Mouse (Mus musculus) heart, postnatal 0 days (tissue): ENCODE measurements around the gene Gm4788. TPM values are rescaled to one million over a fixed set of nuclear protein-coding genes. Genes with fewer than 3 reads are reported as not detected.
"Not testable (repeated sequence)": the region's sequence is repeated elsewhere in the genome, so short reads cannot be mapped to it uniquely, and the experiment has no call there.

Source experiments
- ATAC-seq: fragments of 200-750 bp; cut with Nextera tagmentation; 2 replicates; pipeline ENCODE4 v1.8.0; 2017; ENCODE audit warnings: low read depth, moderate number of reproducible peaks, moderate library complexity; ENCODE audit not compliant: insufficient read depth
- DNase-seq: peaks from one replicate; pipeline ENCODE4 v3.0.0-alpha.2; 2016; ENCODE audit warnings: low spot score
- H3K27ac ChIP-seq: fragments of 300-500 bp; sonication (generic); 2 replicates; pipeline ENCODE4 v1.5.1; 2014; ENCODE audit warnings: low read depth, mild to moderate bottlenecking
- H3K27me3 ChIP-seq: fragments of 300-500 bp; sonication (generic); 2 replicates; pipeline ENCODE4 v1.6.1; 2014; ENCODE audit warnings: low read length, mixed read lengths; ENCODE audit not compliant: control insufficient read depth, insufficient read depth
- H3K36me3 ChIP-seq: fragments of 300-500 bp; sonication (generic); replicated peaks from 2 replicates; pipeline ENCODE4 v1.6.1; 2014; ENCODE audit warnings: low read length, mixed read lengths; ENCODE audit not compliant: control insufficient read depth, insufficient read depth
- H3K4me1 ChIP-seq: fragments of 300-500 bp; sonication (generic); 2 replicates; pipeline ENCODE4 v1.6.1; 2014; ENCODE audit warnings: antibody characterized with exemption; ENCODE audit not compliant: control insufficient read depth, insufficient read depth
- H3K4me2 ChIP-seq: fragments of 300-500 bp; sonication (generic); 2 replicates; pipeline ENCODE4 v1.6.1; 2014; ENCODE audit warnings: low read depth, mild to moderate bottlenecking, low read length, moderate library complexity
- H3K4me3 ChIP-seq: fragments of 300-500 bp; sonication (generic); 2 replicates; pipeline ENCODE4 v1.5.1; 2014; ENCODE audit warnings: low read depth, low read length
- H3K9ac ChIP-seq: fragments of 300-500 bp; sonication (generic); replicated peaks from 2 replicates; pipeline ENCODE4 v1.6.1; 2014; ENCODE audit warnings: low read depth, low read length, mixed read lengths
- H3K9me3 ChIP-seq: fragments of 300-500 bp; sonication (generic); replicated peaks from 2 replicates; pipeline ENCODE4 v1.6.1; 2016; ENCODE audit warnings: low read length; ENCODE audit not compliant: control insufficient read depth
- CTCF ChIP-seq: IDR thresholded peaks from 2 replicates; pipeline ENCODE4 v1.5.1; 2016; ENCODE audit warnings: antibody characterized with exemption, control low read depth, low read depth
- EP300 ChIP-seq: IDR thresholded peaks from 2 replicates; pipeline ENCODE4 v1.6.1; 2016; ENCODE audit warnings: antibody characterized with exemption, low read depth
- WGBS: fragments of 180-500 bp; shearing (Covaris S2); extraction: QIAGEN DNeasy Blood & Tissue Kit; methylation state at CpG from one replicate; pipeline ENCODE4 v1.1.7; 2014; 5-methylcytosine and 5-hydroxymethylcytosine counted together
- polyA plus RNA-seq: library from polyadenylated mRNA; unstranded; fragments of >200 nt; fragmentation: Nextera tagmentation; extraction: Ambion mirVana; gene quantifications from 2 replicates; pipeline ENCODE4 v1.2.1, GENCODE M21; 2015
- total RNA-seq: library from RNA; depleted of rRNA; stranded (reverse); fragments of >200 nt; gene quantifications from 2 replicates; pipeline ENCODE4 v1.2.3, GENCODE M21; 2014; ENCODE audit warnings: low replicate concordance; rRNA removed

The Gm4788 gene
- total RNA-seq (not detected in 2 replicates), polyA plus RNA-seq (not detected in 2 replicates)

GRCm38 (mm10) chr1:139781143-139781542 lies at the start of gene Gm4788:
Gene Gm4788, minus strand, starts transcription at chr1:139781243.
- TF ChIP-seq EP300, result no peak
- no peak for TF ChIP-seq CTCF
- Histone ChIP-seq H3K9ac (no peak within 1 kb of the TSS), H3K36me3 (no peaks in the 10 kb centered on the region), H3K4me3 (no peak within 1 kb of the TSS), H3K9me3 (no peaks in the 10 kb centered on the region), H3K4me2 (no peak within 1 kb of the TSS), H3K4me1 (no peaks in the 10 kb centered on the region), H3K27me3 (no peaks in the 10 kb centered on the region), H3K27ac (no peak within 1 kb of the TSS)
- DNase-seq (no peak), ATAC-seq (no peak)
- 88% methylated on average over 1 of the region's 1 CpGs for WGBS

DNA sequence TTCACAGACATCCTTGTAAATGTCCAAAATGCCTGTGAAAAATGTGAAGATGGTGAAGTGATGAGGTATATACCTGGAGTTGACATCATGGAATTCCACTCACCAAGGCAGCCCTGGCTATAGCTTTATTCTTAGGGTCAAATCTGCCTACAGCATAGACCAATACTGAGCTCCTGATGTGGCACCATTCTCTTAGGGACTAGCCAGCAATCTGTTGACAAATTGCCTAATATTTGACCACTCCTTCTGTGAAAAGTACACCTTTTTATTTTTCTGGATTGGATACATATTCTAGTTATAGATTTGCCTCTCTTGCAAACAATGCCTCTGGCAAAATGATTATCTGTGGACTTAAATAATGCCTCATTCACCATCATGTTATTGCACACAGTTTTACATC lies 27.6 kb upstream of the Gm4788 start:
- no peak overlapping the region for H3K4me2 ChIP-seq
- H3K4me1 ChIP-seq, result no peaks in the 10 kb centered on the region
- no peak for ATAC-seq
- H3K9me3 ChIP-seq, result no peaks in the 10 kb centered on the region
- no peak overlapping the region for H3K4me3 ChIP-seq
- no peak overlapping the region for H3K27ac ChIP-seq
- H3K9ac ChIP-seq, result no peak overlapping the region
- no peaks in the 10 kb centered on the region for H3K36me3 ChIP-seq
- TF ChIP-seq CTCF (no peak), EP300 (no peak)
- H3K27me3 ChIP-seq, result no peaks in the 10 kb centered on the region
- no peak for DNase-seq

- not testable (repeated sequence) for H3K27ac ChIP-seq, H3K36me3 ChIP-seq, H3K27me3 ChIP-seq, H3K4me3 ChIP-seq, H3K9me3 ChIP-seq, ATAC-seq, H3K4me1 ChIP-seq, H3K9ac ChIP-seq, DNase-seq, H3K4me2 ChIP-seq
- WGBS, result 83% methylated on average over 3 of the region's 3 CpGs
These were observed 11.1 kb downstream of the Gm4788 start for GRCm38 (mm10) chr1:139769913-139770312.

GRCm38 (mm10) chr1:139716681-139717080 lies 64.4 kb downstream of the Gm4788 start:
- not testable (repeated sequence) for H3K27me3 ChIP-seq, H3K4me1 ChIP-seq, H3K9me3 ChIP-seq, DNase-seq, H3K4me3 ChIP-seq, H3K4me2 ChIP-seq, ATAC-seq, H3K9ac ChIP-seq, H3K27ac ChIP-seq, H3K36me3 ChIP-seq
- WGBS, result 80% methylated on average over 5 of the region's 22 CpGs

DNA sequence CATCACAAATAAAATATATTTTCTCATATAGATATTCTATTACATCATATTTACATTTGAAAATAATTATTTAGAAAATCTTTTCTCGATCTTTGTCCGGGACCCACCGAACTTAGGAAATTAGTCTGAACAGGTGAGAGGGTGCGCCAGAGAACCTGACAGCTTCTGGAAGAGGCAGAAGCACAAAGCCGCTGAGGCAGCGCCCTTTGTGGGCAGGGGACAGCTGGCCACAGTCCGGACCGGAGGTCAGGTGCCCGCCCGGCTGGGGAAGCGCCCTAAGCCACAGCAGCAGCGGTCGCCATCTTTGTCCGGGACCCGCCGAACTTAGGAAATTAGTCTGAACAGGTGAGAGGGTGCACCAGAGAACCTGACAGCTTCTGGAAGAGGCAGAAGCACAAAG lies 64.8 kb downstream of the Gm4788 start:
- not testable (repeated sequence) for H3K36me3 ChIP-seq, H3K27me3 ChIP-seq, ATAC-seq, H3K9me3 ChIP-seq, H3K9ac ChIP-seq, H3K4me3 ChIP-seq, DNase-seq, H3K4me2 ChIP-seq, H3K4me1 ChIP-seq, H3K27ac ChIP-seq
- WGBS, result 77% methylated on average over 6 of the region's 16 CpGs

DNA sequence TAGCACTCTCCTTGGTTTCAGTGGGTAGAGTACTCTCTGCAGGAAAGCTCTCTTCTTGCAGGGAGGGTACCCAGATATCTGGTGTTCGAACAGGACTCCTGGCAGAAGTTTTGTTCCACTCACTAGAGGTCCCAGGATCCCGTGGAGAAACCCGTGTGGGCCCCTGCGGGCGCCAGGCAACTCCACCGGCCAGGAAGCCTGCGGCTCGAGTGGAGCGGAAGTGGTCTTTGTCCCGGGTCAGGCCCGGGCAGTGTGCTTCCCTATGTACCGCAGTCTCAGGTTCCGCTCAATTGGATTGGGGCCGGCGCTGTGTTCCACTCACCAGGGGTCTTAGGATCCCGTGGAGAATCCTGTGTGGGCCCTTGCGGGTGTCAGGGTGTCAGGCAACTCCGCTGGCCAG lies 131.1 kb downstream of the Gm4788 start:
- H3K36me3 ChIP-seq, H3K4me2 ChIP-seq, ATAC-seq, DNase-seq, H3K9ac ChIP-seq, H3K27ac ChIP-seq, H3K9me3 ChIP-seq, H3K27me3 ChIP-seq, H3K4me1 ChIP-seq, H3K4me3 ChIP-seq: not testable (repeated sequence)
- 80% methylated on average over 18 of the region's 18 CpGs for WGBS

Other genes with a start within 250 kb of the Gm4788 start
- gene Cfhr1, start 221.0 kb downstream of the Gm4788 start, total RNA-seq, result not detected in 2 replicates
- gene Cfhr1, start 221.0 kb downstream of the Gm4788 start, polyA plus RNA-seq, result not detected in 2 replicates
- not detected in 2 replicates for gene Cfhr2, start 77.5 kb upstream of the Gm4788 start, total RNA-seq
- gene Cfhr2, start 77.5 kb upstream of the Gm4788 start, polyA plus RNA-seq, result not detected in 2 replicates